Mouse (Mus musculus): ENCODE results near the gene Kcnd3.

The Kcnd3 gene

GRCm38 (mm10) chr3:105451627-105452555, at the start of gene Kcnd3:
Gene Kcnd3 (plus strand): TSS chr3:105452330.
- peak; percentile 55 for DNase-seq

GRCm38 (mm10) chr3:105402676-105403075, 49.5 kb upstream of the Kcnd3 start:
- no peak for DNase-seq

GRCm38 (mm10) chr3:105403410-105404076, 48.6 kb upstream of the Kcnd3 start:
- DNase-seq = no peak

GRCm38 (mm10) chr3:105404077-105404446, 48.1 kb upstream of the Kcnd3 start:
- DNase-seq = no peak

- DNase-seq = no peak
Observed at GRCm38 (mm10) chr3:105405516-105405915, 46.6 kb upstream of the Kcnd3 start.

GRCm38 (mm10) chr3:105406036-105406435, 46.1 kb upstream of the Kcnd3 start:
- no peak for DNase-seq

GRCm38 (mm10) chr3:105408211-105408610, 43.9 kb upstream of the Kcnd3 start:
- DNase-seq = no peak

GRCm38 (mm10) chr3:105410810-105411209, 41.3 kb upstream of the Kcnd3 start:
- no peak for DNase-seq

GRCm38 (mm10) chr3:105411776-105412175, 40.4 kb upstream of the Kcnd3 start:
- DNase-seq = no peak

GRCm38 (mm10) chr3:105412229-105412628, 39.9 kb upstream of the Kcnd3 start:
- no peak for DNase-seq

GRCm38 (mm10) chr3:105412681-105413080, 39.4 kb upstream of the Kcnd3 start:
- DNase-seq = no peak

GRCm38 (mm10) chr3:105418441-105418840, 33.7 kb upstream of the Kcnd3 start:
- DNase-seq = no peak

- no peak for DNase-seq
Observed at GRCm38 (mm10) chr3:105422391-105422790, 29.7 kb upstream of the Kcnd3 start.

GRCm38 (mm10) chr3:105423427-105423826, 28.7 kb upstream of the Kcnd3 start:
- DNase-seq = no peak

- no peak for DNase-seq
Observed at GRCm38 (mm10) chr3:105428586-105428985, 23.5 kb upstream of the Kcnd3 start.

GRCm38 (mm10) chr3:105436383-105436782, 15.7 kb upstream of the Kcnd3 start:
- DNase-seq = no peak

GRCm38 (mm10) chr3:105436971-105437370, 15.2 kb upstream of the Kcnd3 start:
- DNase-seq = no peak

GRCm38 (mm10) chr3:105440873-105441495, 11.1 kb upstream of the Kcnd3 start:
- no peak for DNase-seq

- peak; percentile 39 for DNase-seq
Observed at GRCm38 (mm10) chr3:105450641-105451470, 1.3 kb upstream of the Kcnd3 start.

GRCm38 (mm10) chr3:105452556-105453213, 555 bp downstream of the Kcnd3 start:
- DNase-seq = peak; percentile 14

- DNase-seq = no peak
Observed at GRCm38 (mm10) chr3:105453214-105453950, 1.3 kb downstream of the Kcnd3 start.

Measured in kidney, adult 18-20 months (tissue).